Mouse (Mus musculus) midbrain, postnatal 0 days (tissue): ENCODE results near the gene Bloc1s4. TPM values are rescaled to one million over a fixed set of nuclear protein-coding genes. Genes with fewer than 3 reads are reported as not detected.

Experiments used
- ATAC-seq: fragments of 200-750 bp; cut with Nextera tagmentation; 2 replicates; pipeline ENCODE4 v1.8.0; 2017; ENCODE audit warnings: moderate number of reproducible peaks, mild to moderate bottlenecking, moderate TSS enrichment, moderate library complexity; ENCODE audit not compliant: low FRiP score
- DNase-seq: peaks from one replicate; pipeline ENCODE4 v3.0.0-alpha.2; 2015; ENCODE audit warnings: low spot score
- H3K27ac ChIP-seq: fragments of 300-500 bp; sonication (generic); 2 replicates; pipeline ENCODE4 v1.5.1; 2014; ENCODE audit warnings: low read depth, mild to moderate bottlenecking, low read length, mixed read lengths
- H3K27me3 ChIP-seq: fragments of 300-500 bp; sonication (generic); 2 replicates; pipeline ENCODE4 v1.6.1; 2014; ENCODE audit warnings: low read length, control low read depth, mixed read lengths; ENCODE audit not compliant: insufficient read depth
- H3K36me3 ChIP-seq: fragments of 300-500 bp; sonication (generic); 2 replicates; pipeline ENCODE4 v1.6.1; 2014; ENCODE audit warnings: low read length, control low read depth, mixed read lengths; ENCODE audit not compliant: insufficient read depth
- H3K4me1 ChIP-seq: fragments of 300-500 bp; sonication (generic); 2 replicates; pipeline ENCODE4 v1.6.1; 2014; ENCODE audit warnings: mild to moderate bottlenecking, control low read depth, antibody characterized with exemption, low read length, mixed read lengths; ENCODE audit not compliant: insufficient read depth
- H3K4me2 ChIP-seq: fragments of 300-500 bp; sonication (generic); 2 replicates; pipeline ENCODE4 v1.6.1; 2014; ENCODE audit warnings: low read depth, mild to moderate bottlenecking, low read length, mixed read lengths; ENCODE audit not compliant: poor library complexity, severe bottlenecking
- H3K4me3 ChIP-seq: fragments of 300-500 bp; sonication (generic); 2 replicates; pipeline ENCODE4 v1.5.1; 2014; ENCODE audit warnings: low read depth, mild to moderate bottlenecking, low read length, moderate library complexity
- H3K9ac ChIP-seq: fragments of 300-500 bp; sonication (generic); replicated peaks from 2 replicates; pipeline ENCODE4 v1.6.1; 2014; ENCODE audit warnings: mild to moderate bottlenecking, low read length, moderate library complexity, mixed read lengths; ENCODE audit not compliant: poor library complexity, severe bottlenecking
- H3K9me3 ChIP-seq: fragments of 300-500 bp; sonication (generic); 2 replicates; pipeline ENCODE4 v1.6.1; 2016; ENCODE audit warnings: low read length, control low read depth
- CTCF ChIP-seq: IDR thresholded peaks from 2 replicates; pipeline ENCODE4 v1.5.1; 2016; ENCODE audit warnings: antibody characterized with exemption, mild to moderate bottlenecking
- WGBS: fragments of 180-500 bp; shearing (Covaris S2); extraction: QIAGEN DNeasy Blood & Tissue Kit; methylation state at CpG from one replicate; pipeline ENCODE4 v1.1.7; 2014; 5-methylcytosine and 5-hydroxymethylcytosine counted together
- polyA plus RNA-seq: library from polyadenylated mRNA; unstranded; fragments of >200 nt; fragmentation: Nextera tagmentation; extraction: Ambion mirVana; gene quantifications from 2 replicates; pipeline ENCODE4 v1.2.1, GENCODE M21; 2015
- total RNA-seq: library from RNA; depleted of rRNA; stranded (reverse); fragments of >200 nt; gene quantifications from 2 replicates; pipeline ENCODE4 v1.2.3, GENCODE M21; 2014; rRNA removed

The Bloc1s4 gene
- total and polyA plus RNA-seq, 2 experiments from 2014 or later: 21.5 to 30.1 TPM

- no peak for TF ChIP-seq CTCF
- H3K36me3 ChIP-seq: no peaks in the 10 kb centered on the region
- H3K9ac ChIP-seq: no peak overlapping the region
- no peaks in the 10 kb centered on the region for H3K9me3 ChIP-seq
- no peak overlapping the region for H3K4me2 ChIP-seq
- DNase-seq: no peak
- no peak overlapping the region for H3K4me3 ChIP-seq
- WGBS: 58% methylated on average over 5 of the region's 5 CpGs
- no peak for ATAC-seq
- H3K4me1 ChIP-seq: peaks cover 6% of the 10 kb centered on the region; the same call in 1 of the 2 replicates
- no peak overlapping the region for H3K27ac ChIP-seq
- no peaks in the 10 kb centered on the region for H3K27me3 ChIP-seq
These were observed 49.8 kb downstream of the Bloc1s4 start for GRCm38 (mm10) chr5:36698689-36699088.

GRCm38 (mm10) chr5:36698067-36698670, 50.3 kb downstream of the Bloc1s4 start:
- H3K36me3 ChIP-seq: no peaks in the 10 kb centered on the region
- no peak overlapping the region for H3K9ac ChIP-seq
- no peaks in the 10 kb centered on the region for H3K9me3 ChIP-seq
- H3K27me3 ChIP-seq: no peaks in the 10 kb centered on the region
- DNase-seq: no peak
- no peak for TF ChIP-seq CTCF
- no peak overlapping the region for H3K4me3 ChIP-seq
- H3K4me2 ChIP-seq: no peak overlapping the region
- H3K27ac ChIP-seq: no peak overlapping the region
- WGBS: 82% methylated on average over 7 of the region's 7 CpGs
- ATAC-seq: no peak
- H3K4me1 ChIP-seq: peaks cover 10% of the 10 kb centered on the region; the same call in 1 of the 2 replicates

Other genes with a start within 250 kb of the Bloc1s4 start
- gene Tbc1d14, start 155.4 kb downstream of the Bloc1s4 start, total RNA-seq: 29.3 and 30.5 TPM in 2 replicates
- gene Tbc1d14, start 155.4 kb downstream of the Bloc1s4 start, polyA plus RNA-seq: 51.0 and 53.3 TPM in 2 replicates
- 71.1 and 93.4 TPM in 2 replicates for gene D5Ertd579e, start 52.6 kb downstream of the Bloc1s4 start, total RNA-seq
- gene D5Ertd579e, start 52.6 kb downstream of the Bloc1s4 start, polyA plus RNA-seq: 29.2 and 34.2 TPM in 2 replicates
- gene Mrfap1, start 48.1 kb upstream of the Bloc1s4 start, total RNA-seq: 288 and 318 TPM in 2 replicates
- gene Mrfap1, start 48.1 kb upstream of the Bloc1s4 start, polyA plus RNA-seq: 425 and 441 TPM in 2 replicates
- gene Man2b2, start 82.0 kb upstream of the Bloc1s4 start, total RNA-seq: 22.6 and 26.2 TPM in 2 replicates
- gene Man2b2, start 82.0 kb upstream of the Bloc1s4 start, polyA plus RNA-seq: 15.6 and 15.8 TPM in 2 replicates
- 205 and 231 TPM in 2 replicates for gene Ppp2r2c, start 119.9 kb upstream of the Bloc1s4 start, total RNA-seq
- gene Ppp2r2c, start 119.9 kb upstream of the Bloc1s4 start, polyA plus RNA-seq: 89.0 and 91.8 TPM in 2 replicates
- gene Wfs1, start 240.6 kb upstream of the Bloc1s4 start, total RNA-seq: 11.3 and 14.0 TPM in 2 replicates
- gene Wfs1, start 240.6 kb upstream of the Bloc1s4 start, polyA plus RNA-seq: 11.9 and 12.8 TPM in 2 replicates